Mouse (Mus musculus) forelimb bud, embryonic 11.5 days (tissue): ENCODE measurements at regions not wholly inside any gene's neighbourhood (a gene's known extent, or its start where the extent isn't known, plus 50 kb on each side); places are given as distances from the start of the nearest gene placed in this dataset.

Experiments
- DNase-seq: peaks from one replicate; pipeline ENCODE4 v3.0.0-alpha.2; 2012; ENCODE audit warnings: low read depth, low spot score

- no peak for DNase-seq
These were observed 78.2 kb upstream of the Mkln1 start for GRCm38 (mm10) chr6:31320141-31320830.

GRCm38 (mm10) chr6:31321066-31321846, 77.3 kb upstream of the Mkln1 start:
- DNase-seq, result no peak

- no peak for DNase-seq
These were observed 76.6 kb upstream of the Mkln1 start for GRCm38 (mm10) chr6:31321902-31322301.

GRCm38 (mm10) chr6:31323228-31324190, 75.0 kb upstream of the Mkln1 start:
- DNase-seq, result no peak

- DNase-seq, result no peak
These were observed 73.8 kb upstream of the Mkln1 start for GRCm38 (mm10) chr6:31324717-31325116.

- no peak for DNase-seq
These were observed 72.9 kb upstream of the Mkln1 start for GRCm38 (mm10) chr6:31325621-31326020.

- DNase-seq, result no peak
These were observed 68.2 kb upstream of the Mkln1 start for GRCm38 (mm10) chr6:31330327-31330726.

- no peak for DNase-seq
These were observed 67.7 kb upstream of the Mkln1 start for GRCm38 (mm10) chr6:31330868-31331267.

GRCm38 (mm10) chr6:31332254-31332653, 66.3 kb upstream of the Mkln1 start:
- DNase-seq, result no peak

GRCm38 (mm10) chr6:31332714-31333113, 65.8 kb upstream of the Mkln1 start:
- DNase-seq, result no peak

- no peak for DNase-seq
These were observed 65.2 kb upstream of the Mkln1 start for GRCm38 (mm10) chr6:31333228-31333922.

- no peak for DNase-seq
These were observed 64.4 kb upstream of the Mkln1 start for GRCm38 (mm10) chr6:31334086-31334485.

GRCm38 (mm10) chr6:31339122-31339947, 59.2 kb upstream of the Mkln1 start:
- peak; percentile 23 for DNase-seq

GRCm38 (mm10) chr6:31339948-31340250, 58.6 kb upstream of the Mkln1 start:
- no peak for DNase-seq

- no peak for DNase-seq
These were observed 53.0 kb upstream of the Mkln1 start for GRCm38 (mm10) chr6:31345366-31346084.

GRCm38 (mm10) chr6:31348333-31348732, 50.2 kb upstream of the Mkln1 start:
- DNase-seq, result no peak
